10 mouse cellular contexts compared by ENCODE assay signal in genomic region chr13:32912770-32913380, GRCm38 (mm10). TPM values are rescaled to one million over a fixed set of nuclear protein-coding genes. Genes with fewer than 3 reads are reported as not detected.
DNase-seq lines count a peak whose midpoint lies in the region; ATAC-seq and TF ChIP-seq lines count a peak whose summit lies in the region.
"Had no signal": no experiment of that assay in that cellular context is flagged by ENCODE, and none has a peak within 500 bp of the region (broad histone marks: within the 10 kb centered on the region; RNA-seq: fewer than 3 reads in every experiment).

No protein-coding gene starts in this region.

- ATAC-seq in kidney, embryonic 16.5 days (ENCODE audit: low FRiP score, low TSS enrichment) = peak; percentile 61; the same call in 1 of the 2 replicates
- ATAC-seq in stomach, embryonic 16.5 days (ENCODE audit: insufficient read depth, low FRiP score) = no peak; the same call in 1 of the 2 replicates
- ATAC-seq: forebrain, embryonic 16.5 days had no signal

- H3K36me3 ChIP-seq in kidney, embryonic 16.5 days (ENCODE audit: insufficient read depth, low read length) = no peaks in the 10 kb centered on the region
- no peaks in the 10 kb centered on the region for H3K36me3 ChIP-seq in stomach, embryonic 16.5 days (ENCODE audit: control insufficient read depth, insufficient read depth, low read length)

- no peak overlapping the region for H3K4me2 ChIP-seq in kidney, embryonic 16.5 days (replicated peaks; ENCODE audit: low read depth, low read length)
- H3K4me2 ChIP-seq in stomach, embryonic 16.5 days (ENCODE audit: low read depth, low read length) = no peak overlapping the region

- no peaks in the 10 kb centered on the region for H3K27me3 ChIP-seq in kidney, embryonic 16.5 days (ENCODE audit: insufficient read depth, low read length)
- H3K27me3 ChIP-seq in stomach, embryonic 16.5 days (ENCODE audit: control insufficient read depth, insufficient read depth, low read length) = no peaks in the 10 kb centered on the region

- no peaks in the 10 kb centered on the region for H3K9me3 ChIP-seq in kidney, embryonic 16.5 days (ENCODE audit: low read length)
- H3K9me3 ChIP-seq in stomach, embryonic 16.5 days (replicated peaks; ENCODE audit: control insufficient read depth, low read length) = no peaks in the 10 kb centered on the region

- no peak overlapping the region; the same call in 1 of the 2 replicates for H3K27ac ChIP-seq in kidney, embryonic 16.5 days (ENCODE audit: low read length)
- peak overlapping the region; percentile 39; the same call in 1 of the 2 replicates for H3K27ac ChIP-seq in stomach, embryonic 16.5 days (ENCODE audit: low read length)
- no peak overlapping the region for H3K27ac ChIP-seq in gastrocnemius, adult 2 months
- H3K27ac ChIP-seq in left cerebral cortex, adult 2 months = no peak overlapping the region

- TF ChIP-seq POLR2A in lung, adult 2 months (IDR thresholded peaks at IDR 0.05; ENCODE audit: borderline replicate concordance, extremely low read depth, low read depth, low read length) = no peak

- peaks cover 3% of the 10 kb centered on the region; the same call in 1 of the 2 replicates for H3K4me1 ChIP-seq in lung, adult 2 months (ENCODE audit: control insufficient read depth, insufficient read depth, low read length)
- no peaks in the 10 kb centered on the region for H3K4me1 ChIP-seq in kidney, embryonic 16.5 days (ENCODE audit: insufficient read depth, low read length)
- H3K4me1 ChIP-seq in stomach, embryonic 16.5 days (ENCODE audit: control insufficient read depth, insufficient read depth, low read length) = 0 out of 2 replicates have a peak, but pooled peaks cover 5% of the 10 kb centered on the region

- intact Hi-C loops in gastrocnemius, adult 2 months (cut with DNase I) = no loop called here
- intact Hi-C loops in left cerebral cortex, adult 2 months (cut with DNase I) = no loop called here

- no peak for TF ChIP-seq CTCF in lung, adult 2 months (IDR thresholded peaks at IDR 0.05; ENCODE audit: insufficient read depth, low read length)
- TF ChIP-seq CTCF in gastrocnemius, adult 2 months (IDR thresholded peaks at IDR 0.05) = no peak
- TF ChIP-seq CTCF in left cerebral cortex, adult 2 months (IDR thresholded peaks at IDR 0.05) = no peak

- DNase-seq in lung, adult 18-20 months = peak; percentile 43 to 60
- DNase-seq in lung, adult 2 months = no peak
- DNase-seq in fat pad, adult 2 months (ENCODE audit: extremely low read depth, low read depth, low spot score) = peak; percentile 26
- no peak for DNase-seq in gastrocnemius, adult 2 months
- no peak for DNase-seq in thymus, postnatal 0 days (ENCODE audit: low spot score)
- no peak for DNase-seq in left cerebral cortex, adult 2 months (ENCODE audit: extremely low spot score in 1 of 2, low spot score in 2 of 2)

- H3K9ac ChIP-seq in kidney, embryonic 16.5 days (replicated peaks; ENCODE audit: low read length) = no peak overlapping the region
- H3K9ac ChIP-seq in stomach, embryonic 16.5 days (ENCODE audit: low read length) = no peak overlapping the region

- no peak overlapping the region for H3K4me3 ChIP-seq in lung, adult 2 months (replicated peaks; ENCODE audit: extremely low read depth, low read depth, low read length)
- no peak overlapping the region for H3K4me3 ChIP-seq in kidney, embryonic 16.5 days (ENCODE audit: low read length)
- no peak overlapping the region for H3K4me3 ChIP-seq in stomach, embryonic 16.5 days (replicated peaks; ENCODE audit: low read length)
- no peak overlapping the region for H3K4me3 ChIP-seq in gastrocnemius, adult 2 months
- no peak overlapping the region for H3K4me3 ChIP-seq in left cerebral cortex, adult 2 months

RNA-seq across cellular contexts. Expression of gene Serpinb1c, which starts 14.9 kb away (rescaled TPM):
- polyA plus RNA-seq in lung, adult 2 months (2012; rRNA removed) = not detected in 2 replicates
- not detected in 2 replicates for polyA plus RNA-seq in kidney, embryonic 16.5 days (2015; fragmentation: Nextera tagmentation; extraction: Ambion mirVana)
- polyA plus RNA-seq in stomach, embryonic 16.5 days (2015; fragmentation: Nextera tagmentation; extraction: Ambion mirVana) = not detected in 2 replicates
- total RNA-seq in gastrocnemius, adult 2 months (2021) = 1 to 10 TPM; 1.6 to 2.3 TPM
- not detected in 2 replicates for polyA plus RNA-seq in thymus, postnatal 0 days (2015; fragmentation: Nextera tagmentation; extraction: Ambion mirVana)
- not detected for total RNA-seq in left cerebral cortex, adult 2 months (2021)
- total RNA-seq: left cerebral cortex, postnatal 14 days had no signal
- polyA plus RNA-seq: forebrain, embryonic 16.5 days had no signal

RNA-seq across cellular contexts. Expression of gene Serpinb6b, which starts 52.1 kb away (rescaled TPM):
- 28.5 and 32.4 TPM in 2 replicates for polyA plus RNA-seq in lung, adult 2 months (2012; rRNA removed)
- 6.4 and 7.0 TPM in 2 replicates for polyA plus RNA-seq in kidney, embryonic 16.5 days (2015; fragmentation: Nextera tagmentation; extraction: Ambion mirVana)
- 4.5 and 4.8 TPM in 2 replicates for polyA plus RNA-seq in stomach, embryonic 16.5 days (2015; fragmentation: Nextera tagmentation; extraction: Ambion mirVana)
- total RNA-seq in gastrocnemius, adult 2 months (2021) = 1 to 10 TPM; 1.4 to 1.6 TPM
- polyA plus RNA-seq in thymus, postnatal 0 days (2015; fragmentation: Nextera tagmentation; extraction: Ambion mirVana) = 15.1 and 16.6 TPM in 2 replicates
- 1 to 10 TPM in 1 of 2 experiments, under 1 TPM in 1; 0.96 to 1.9 TPM for total RNA-seq in left cerebral cortex, adult 2 months (2021)

Comparison
In these comparisons a context has a peak if more than half of its experiments do, and no peak if none do; other contexts are left out.
1. DNase-seq: peak in lung, adult 18-20 months (2 of 2) and fat pad, adult 2 months (single experiment); none in lung, adult 2 months (single experiment), gastrocnemius, adult 2 months (single experiment), thymus, postnatal 0 days (single experiment) and left cerebral cortex, adult 2 months (0 of 2).